Mouse (Mus musculus): Measurements from ENCODE around the gene Aatf. TPM values are rescaled to one million over a fixed set of nuclear protein-coding genes. Genes with fewer than 3 reads are reported as not detected.
A peak's percentile ranks its signal among the peaks of the same experiment; 100 is the strongest.

The Aatf gene
- polyA plus RNA-seq, 1 experiment from 2014 or later: 53.3 TPM

- Histone ChIP-seq H3K9ac (peak overlapping the region; percentile 87), H3K4me2 (replicated peaks) (peak overlapping the region; percentile 71), H3K27ac (peak overlapping the region; percentile 37; the same call in 1 of the 2 replicates), H3K4me1 (peaks cover 8% of the 10 kb centered on the region), H3K27me3 (replicated peaks) (peaks cover 87% of the 10 kb centered on the region), H3K36me3 (no peaks in the 10 kb centered on the region), H3K4me3 (peak overlapping the region; percentile 55), H3K9me3 (no peaks in the 10 kb centered on the region)
- 3% methylated on average over 31 of the region's 31 CpGs for WGBS
- no peak for ATAC-seq (ENCODE audit: low FRiP score, low read depth)
Measured at GRCm38 (mm10) chr11:84520269-84521070, 7.1 kb upstream of the Aatf start.

GRCm38 (mm10) chr11:84519576-84520268 is 6.4 kb upstream of the Aatf start:
- Histone ChIP-seq H3K4me1 (peaks cover 5% of the 10 kb centered on the region), H3K4me3 (peak overlapping the region; percentile 55), H3K4me2 (replicated peaks) (peak overlapping the region; percentile 71), H3K27ac (peak overlapping the region; percentile 37), H3K9ac (peak overlapping the region; percentile 87), H3K36me3 (no peaks in the 10 kb centered on the region), H3K9me3 (no peaks in the 10 kb centered on the region), H3K27me3 (replicated peaks) (peaks cover 87% of the 10 kb centered on the region)
- 3% methylated on average over 34 of the region's 34 CpGs for WGBS
- ATAC-seq (ENCODE audit: low FRiP score, low read depth): no peak

GRCm38 (mm10) chr11:84519036-84519435 is 5.7 kb upstream of the Aatf start:
- Histone ChIP-seq H3K4me1 (peaks cover 3% of the 10 kb centered on the region; the same call in 1 of the 2 replicates), H3K27ac (0 out of 2 replicates have a peak overlapping the region, but pooled peaks have one; percentile 32), H3K4me3 (peak overlapping the region; percentile 55), H3K9ac (peak overlapping the region; percentile 87), H3K27me3 (replicated peaks) (peaks cover 88% of the 10 kb centered on the region), H3K36me3 (no peaks in the 10 kb centered on the region), H3K4me2 (replicated peaks) (peak overlapping the region; percentile 71), H3K9me3 (no peaks in the 10 kb centered on the region)
- no peak for ATAC-seq (ENCODE audit: low FRiP score, low read depth)
- 3% methylated on average over 12 of the region's 12 CpGs for WGBS

- 20% methylated on average over 5 of the region's 5 CpGs for WGBS
- Histone ChIP-seq H3K27me3 (replicated peaks) (peaks cover 81% of the 10 kb centered on the region), H3K4me2 (replicated peaks) (peak overlapping the region; percentile 71), H3K36me3 (no peaks in the 10 kb centered on the region), H3K4me1 (peaks cover 3% of the 10 kb centered on the region; the same call in 1 of the 2 replicates), H3K9ac (peak overlapping the region; percentile 33; the same call in 1 of the 2 replicates), H3K4me3 (no peak overlapping the region), H3K27ac (no peak overlapping the region), H3K9me3 (no peaks in the 10 kb centered on the region)
- no peak for ATAC-seq (ENCODE audit: low FRiP score, low read depth)
Measured at GRCm38 (mm10) chr11:84518261-84518660, 4.9 kb upstream of the Aatf start.

- no peaks in the 10 kb centered on the region for H3K9me3 ChIP-seq
- WGBS: 11% methylated on average over 2 of the region's 2 CpGs
- 0 out of 2 replicates have a peak overlapping the region, but pooled peaks have one; percentile 9 for H3K4me3 ChIP-seq
- no peak overlapping the region for H3K27ac ChIP-seq
- peaks cover 73% of the 10 kb centered on the region for H3K27me3 ChIP-seq (replicated peaks)
- peak overlapping the region; percentile 43; the same call in 1 of the 2 replicates for H3K4me2 ChIP-seq (replicated peaks)
- ATAC-seq (ENCODE audit: low FRiP score, low read depth): no peak
- H3K36me3 ChIP-seq: no peaks in the 10 kb centered on the region
- no peak overlapping the region for H3K9ac ChIP-seq
- H3K4me1 ChIP-seq: peaks cover 8% of the 10 kb centered on the region
Measured at GRCm38 (mm10) chr11:84517431-84517830, 4.1 kb upstream of the Aatf start.

- ATAC-seq (ENCODE audit: low FRiP score, low read depth): no peak
- Histone ChIP-seq H3K4me3 (0 out of 2 replicates have a peak overlapping the region, but pooled peaks have one; percentile 13), H3K9ac (peak overlapping the region; percentile 41; the same call in 1 of the 2 replicates), H3K9me3 (no peaks in the 10 kb centered on the region), H3K27me3 (replicated peaks) (peaks cover 66% of the 10 kb centered on the region), H3K4me1 (peaks cover 14% of the 10 kb centered on the region), H3K4me2 (replicated peaks) (peak overlapping the region; percentile 43), H3K36me3 (no peaks in the 10 kb centered on the region), H3K27ac (0 out of 2 replicates have a peak overlapping the region, but pooled peaks have one; percentile 16)
- 2% methylated on average over 14 of the region's 14 CpGs for WGBS
Measured at GRCm38 (mm10) chr11:84516501-84517240, 3.3 kb upstream of the Aatf start.

GRCm38 (mm10) chr11:84512031-84512430 is 1.3 kb downstream of the Aatf start:
- ATAC-seq (ENCODE audit: low FRiP score, low read depth): no peak
- H3K4me1 ChIP-seq: peaks cover 10% of the 10 kb centered on the region; the same call in 1 of the 2 replicates
- no peak overlapping the region for H3K27ac ChIP-seq
- no peak overlapping the region for H3K9ac ChIP-seq
- no peak overlapping the region for H3K4me3 ChIP-seq
- H3K9me3 ChIP-seq: no peaks in the 10 kb centered on the region
- H3K4me2 ChIP-seq (replicated peaks): peak overlapping the region; percentile 90
- 95% methylated on average over 1 of the region's 1 CpGs for WGBS
- H3K36me3 ChIP-seq: peaks cover 18% of the 10 kb centered on the region
- peaks cover 28% of the 10 kb centered on the region for H3K27me3 ChIP-seq (replicated peaks)

GRCm38 (mm10) chr11:84504296-84504695 is 9.0 kb downstream of the Aatf start:
- 97% methylated on average over 1 of the region's 1 CpGs for WGBS
- H3K9me3 ChIP-seq: no peaks in the 10 kb centered on the region
- peaks cover 26% of the 10 kb centered on the region for H3K36me3 ChIP-seq
- H3K9ac ChIP-seq: no peak overlapping the region
- no peaks in the 10 kb centered on the region for H3K27me3 ChIP-seq (replicated peaks)
- no peak for ATAC-seq (ENCODE audit: low FRiP score, low read depth)
- no peaks in the 10 kb centered on the region for H3K4me1 ChIP-seq
- no peak overlapping the region for H3K27ac ChIP-seq
- H3K4me2 ChIP-seq (replicated peaks): no peak overlapping the region
- no peak overlapping the region for H3K4me3 ChIP-seq

- no peak overlapping the region for H3K4me2 ChIP-seq (replicated peaks)
- 69% methylated on average over 2 of the region's 2 CpGs for WGBS
- no peak overlapping the region for H3K9ac ChIP-seq
- H3K4me1 ChIP-seq: no peaks in the 10 kb centered on the region
- no peak overlapping the region for H3K27ac ChIP-seq
- H3K27me3 ChIP-seq (replicated peaks): no peaks in the 10 kb centered on the region
- H3K4me3 ChIP-seq: no peak overlapping the region
- no peaks in the 10 kb centered on the region for H3K9me3 ChIP-seq
- no peak for ATAC-seq (ENCODE audit: low FRiP score, low read depth)
- peaks cover 20% of the 10 kb centered on the region for H3K36me3 ChIP-seq
Measured at GRCm38 (mm10) chr11:84497944-84498343, 15.4 kb downstream of the Aatf start.

- H3K9ac ChIP-seq: no peak overlapping the region
- H3K36me3 ChIP-seq: peaks cover 21% of the 10 kb centered on the region
- H3K4me1 ChIP-seq: no peaks in the 10 kb centered on the region
- ATAC-seq (ENCODE audit: low FRiP score, low read depth): no peak
- H3K4me3 ChIP-seq: no peak overlapping the region
- H3K4me2 ChIP-seq (replicated peaks): no peak overlapping the region
- no peaks in the 10 kb centered on the region for H3K27me3 ChIP-seq (replicated peaks)
- H3K27ac ChIP-seq: no peak overlapping the region
- no peaks in the 10 kb centered on the region for H3K9me3 ChIP-seq
Measured at GRCm38 (mm10) chr11:84496901-84497300, 16.4 kb downstream of the Aatf start.

- H3K36me3 ChIP-seq: peaks cover 29% of the 10 kb centered on the region
- no peak overlapping the region for H3K27ac ChIP-seq
Measured at GRCm38 (mm10) chr11:84495774-84496173, 17.5 kb downstream of the Aatf start.

GRCm38 (mm10) chr11:84481661-84482060 is 31.7 kb downstream of the Aatf start:
- 48% methylated on average over 7 of the region's 7 CpGs for WGBS
- no peaks in the 10 kb centered on the region for H3K36me3 ChIP-seq
- H3K27me3 ChIP-seq (replicated peaks): no peaks in the 10 kb centered on the region
- H3K4me2 ChIP-seq (replicated peaks): no peak overlapping the region
- peaks cover 13% of the 10 kb centered on the region; the same call in 1 of the 2 replicates for H3K4me1 ChIP-seq
- ATAC-seq (ENCODE audit: low FRiP score, low read depth): no peak
- no peaks in the 10 kb centered on the region for H3K9me3 ChIP-seq
- H3K4me3 ChIP-seq: no peak overlapping the region
- no peak overlapping the region for H3K27ac ChIP-seq
- no peak overlapping the region for H3K9ac ChIP-seq

More at GRCm38 (mm10) chr11:84495774-84496173, 17.5 kb downstream of the Aatf start:
- H3K27me3 ChIP-seq (replicated peaks): no peaks in the 10 kb centered on the region
- H3K9me3 ChIP-seq: no peaks in the 10 kb centered on the region
- no peak for ATAC-seq (ENCODE audit: low FRiP score, low read depth)
- H3K9ac ChIP-seq: no peak overlapping the region
- H3K4me1 ChIP-seq: no peaks in the 10 kb centered on the region
- H3K4me2 ChIP-seq (replicated peaks): no peak overlapping the region
- 62% methylated on average over 4 of the region's 4 CpGs for WGBS
- no peak overlapping the region for H3K4me3 ChIP-seq
